Mouse (Mus musculus): Measurements from ENCODE around the gene Syt5.

DNA sequence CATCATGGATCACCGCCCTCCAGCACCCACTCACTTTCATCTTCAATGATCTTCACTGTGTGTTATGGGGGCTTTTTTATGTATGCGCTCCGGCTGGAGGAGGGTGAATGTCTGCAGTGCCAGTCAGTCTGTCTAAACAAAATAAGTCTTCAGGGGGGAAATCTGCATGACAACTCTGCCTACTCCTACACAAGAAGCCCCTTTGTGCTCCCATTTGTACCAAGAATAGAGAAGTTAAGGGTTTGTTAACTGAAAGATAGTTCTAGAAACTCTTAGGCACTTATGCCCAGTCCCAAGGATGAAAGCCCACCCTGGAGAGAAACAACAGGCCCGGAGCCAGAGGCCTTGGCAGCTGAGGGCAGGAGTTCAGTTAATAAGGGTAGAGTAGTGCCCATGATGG, 11.0 kb downstream of the Syt5 start:
- no peak for TF ChIP-seq CTCF (IDR thresholded peaks at IDR 0.05; ENCODE audit: insufficient read depth, low read length)
- no peak for TF ChIP-seq POLR2A (IDR thresholded peaks at IDR 0.05; ENCODE audit: borderline replicate concordance, extremely low read depth, low read depth, low read length)
